Mouse (Mus musculus) midbrain, embryonic 10.5 days (tissue): ENCODE measurements around the gene Tat. TPM values are rescaled to one million over a fixed set of nuclear protein-coding genes. Genes with fewer than 3 reads are reported as not detected.

ENCODE experiments used
- DNase-seq: peaks from one replicate; pipeline ENCODE4 v3.0.0-alpha.2; 2017; ENCODE audit warnings: low spot score
- H3K27ac ChIP-seq: fragments of 300-500 bp; sonication (generic); replicated peaks from 2 replicates; pipeline ENCODE4 v1.5.1; 2016; ENCODE audit warnings: mild to moderate bottlenecking
- H3K27me3 ChIP-seq: fragments of 300-500 bp; sonication (generic); 2 replicates; pipeline ENCODE4 v1.6.1; 2016; ENCODE audit warnings: low read depth, mild to moderate bottlenecking; ENCODE audit not compliant: poor library complexity, severe bottlenecking
- H3K36me3 ChIP-seq: fragments of 300-500 bp; sonication (generic); 2 replicates; pipeline ENCODE4 v1.6.1; 2016; ENCODE audit warnings: mild to moderate bottlenecking, moderate library complexity
- H3K4me1 ChIP-seq: fragments of 300-500 bp; sonication (generic); 2 replicates; pipeline ENCODE4 v1.6.1; 2016
- H3K4me3 ChIP-seq: fragments of 300-500 bp; sonication (generic); 2 replicates; pipeline ENCODE4 v1.5.1; 2016; ENCODE audit warnings: mild to moderate bottlenecking, moderate library complexity
- H3K9me3 ChIP-seq: fragments of 300-500 bp; sonication (generic); replicated peaks from 2 replicates; pipeline ENCODE4 v1.6.1; 2016; ENCODE audit warnings: mild to moderate bottlenecking
- WGBS: fragments of 180-500 bp; shearing (Covaris S2); methylation state at CpG from one replicate; pipeline ENCODE4 v1.1.7; 2016; 5-methylcytosine and 5-hydroxymethylcytosine counted together
- polyA plus RNA-seq: library from polyadenylated mRNA; unstranded; fragments of >200 nt; fragmentation: Nextera tagmentation; extraction: Ambion mirVana; gene quantifications from 2 replicates; pipeline ENCODE4 v1.2.1, GENCODE M21; 2016

Gene Tat
- polyA plus RNA-seq, 1 experiment from 2014 or later = not detected

- WGBS = 2% methylated on average over 64 of the region's 64 CpGs
- no peaks in the 10 kb centered on the region for H3K36me3 ChIP-seq
- peaks cover 56% of the 10 kb centered on the region for H3K27me3 ChIP-seq
- DNase-seq = peak; percentile 69
- no peaks in the 10 kb centered on the region for H3K9me3 ChIP-seq
- H3K4me1 ChIP-seq = peaks cover 33% of the 10 kb centered on the region
- peak within 1 kb of the TSS; percentile 47; the same call in 1 of the 2 replicates for H3K27ac ChIP-seq
- H3K4me3 ChIP-seq = peak within 1 kb of the TSS; percentile 60
Measured at GRCm38 (mm10) chr8:109961693-109962367, 28.4 kb upstream of the Tat start, which contains the start of gene Marveld3. Gene Marveld3 (minus strand): TSS chr8:109962203.

DNA sequence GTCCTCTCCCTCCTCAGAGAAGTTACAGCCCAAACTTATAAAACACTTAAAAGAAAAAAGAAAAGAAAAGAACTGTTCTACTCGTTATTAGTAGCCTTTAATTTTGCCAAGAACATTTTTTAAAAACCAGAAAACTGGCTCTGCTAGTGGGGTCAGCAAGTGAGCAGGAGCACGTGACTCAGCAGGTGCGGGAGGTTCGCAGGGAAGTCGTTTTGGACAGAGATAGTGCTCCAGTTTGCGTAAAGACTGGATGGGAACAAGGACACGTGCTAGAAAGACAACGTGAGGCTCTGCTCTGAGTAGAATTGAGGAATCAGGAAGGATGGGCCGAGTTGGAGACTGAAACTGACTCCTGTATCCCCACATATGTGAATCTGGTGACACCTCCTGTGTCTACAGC lies 27.3 kb upstream of the Tat start:
- no peak overlapping the region for H3K4me3 ChIP-seq
- H3K4me1 ChIP-seq = peaks cover 22% of the 10 kb centered on the region
- H3K9me3 ChIP-seq = no peaks in the 10 kb centered on the region
- H3K27me3 ChIP-seq = peaks cover 56% of the 10 kb centered on the region
- WGBS = 82% methylated on average over 9 of the region's 9 CpGs
- H3K27ac ChIP-seq = no peak overlapping the region
- no peak for DNase-seq
- H3K36me3 ChIP-seq = no peaks in the 10 kb centered on the region

- no peaks in the 10 kb centered on the region for H3K36me3 ChIP-seq
- WGBS = 89% methylated on average over 13 of the region's 13 CpGs
- no peaks in the 10 kb centered on the region for H3K9me3 ChIP-seq
- peaks cover 17% of the 10 kb centered on the region for H3K4me1 ChIP-seq
- H3K27ac ChIP-seq = no peak overlapping the region
- peaks cover 58% of the 10 kb centered on the region for H3K27me3 ChIP-seq
- no peak overlapping the region for H3K4me3 ChIP-seq
- DNase-seq = no peak
Measured at GRCm38 (mm10) chr8:109963421-109963820, 26.8 kb upstream of the Tat start.

DNA sequence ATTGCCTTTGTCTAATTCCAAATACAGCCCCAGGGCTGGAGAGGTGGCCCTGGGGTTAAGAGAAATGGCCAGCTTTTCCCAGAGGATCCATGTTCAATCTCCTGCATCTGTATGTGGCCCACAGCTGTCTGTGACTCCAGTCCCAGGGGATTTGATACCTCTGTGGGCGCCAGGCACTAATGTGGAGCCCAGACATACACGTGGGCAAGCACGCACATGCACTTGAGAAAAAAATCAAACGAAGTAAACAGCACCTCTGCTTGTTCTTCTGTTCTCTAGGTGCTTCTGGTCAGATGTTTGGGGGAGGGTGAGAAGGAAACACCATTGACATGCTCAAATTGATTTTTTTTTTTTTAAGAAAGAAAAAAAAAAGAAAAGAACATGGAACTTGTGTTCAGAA lies 26.1 kb upstream of the Tat start:
- H3K4me1 ChIP-seq = peaks cover 12% of the 10 kb centered on the region
- DNase-seq = no peak
- WGBS = 76% methylated on average over 4 of the region's 4 CpGs

GRCm38 (mm10) chr8:109968837-109969236 lies 21.4 kb upstream of the Tat start:
- H3K36me3 ChIP-seq = no peaks in the 10 kb centered on the region
- no peaks in the 10 kb centered on the region for H3K9me3 ChIP-seq
- H3K27me3 ChIP-seq = peaks cover 21% of the 10 kb centered on the region
- H3K4me1 ChIP-seq = no peaks in the 10 kb centered on the region
- WGBS = 56% methylated on average over 10 of the region's 10 CpGs
- no peak for DNase-seq
- H3K4me3 ChIP-seq = no peak overlapping the region
- no peak overlapping the region for H3K27ac ChIP-seq

More for the DNA sequence above, 26.1 kb upstream of the Tat start:
- no peaks in the 10 kb centered on the region for H3K36me3 ChIP-seq
- no peak overlapping the region for H3K27ac ChIP-seq
- H3K27me3 ChIP-seq = peaks cover 58% of the 10 kb centered on the region
- H3K9me3 ChIP-seq = no peaks in the 10 kb centered on the region
- H3K4me3 ChIP-seq = no peak overlapping the region

- Histone ChIP-seq H3K27ac (no peak overlapping the region), H3K9me3 (no peaks in the 10 kb centered on the region), H3K4me3 (no peak overlapping the region), H3K4me1 (no peaks in the 10 kb centered on the region), H3K36me3 (no peaks in the 10 kb centered on the region), H3K27me3 (peaks cover 21% of the 10 kb centered on the region)
- no peak for DNase-seq
- 13% methylated on average over 9 of the region's 9 CpGs for WGBS
Measured at GRCm38 (mm10) chr8:109970323-109970722, 19.9 kb upstream of the Tat start.

DNA sequence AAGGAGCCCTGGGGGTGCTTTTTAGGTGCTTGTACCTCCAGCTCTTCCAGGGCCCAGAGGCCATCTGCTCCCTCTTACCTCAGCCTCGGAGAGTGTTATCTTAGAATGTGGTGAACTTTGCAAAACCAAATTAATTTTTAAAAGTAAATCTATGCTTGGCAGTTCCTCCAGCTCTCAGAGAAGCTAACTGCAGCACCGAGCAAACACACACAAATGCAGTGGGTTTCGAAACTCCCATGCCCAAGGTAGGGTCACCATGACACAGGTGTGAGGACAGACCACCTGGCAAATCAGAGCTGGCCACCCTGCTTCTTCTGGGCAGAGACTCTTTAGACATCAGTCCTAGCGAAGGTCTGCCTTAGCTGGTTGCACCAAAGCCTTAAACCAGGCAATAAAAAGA lies 17.3 kb upstream of the Tat start:
- DNase-seq = no peak
- peaks cover 15% of the 10 kb centered on the region for H3K9me3 ChIP-seq
- no peak overlapping the region for H3K27ac ChIP-seq
- no peak overlapping the region for H3K4me3 ChIP-seq
- H3K4me1 ChIP-seq = no peaks in the 10 kb centered on the region
- peaks cover 21% of the 10 kb centered on the region for H3K27me3 ChIP-seq
- 87% methylated on average over 4 of the region's 4 CpGs for WGBS
- H3K36me3 ChIP-seq = no peaks in the 10 kb centered on the region

DNA sequence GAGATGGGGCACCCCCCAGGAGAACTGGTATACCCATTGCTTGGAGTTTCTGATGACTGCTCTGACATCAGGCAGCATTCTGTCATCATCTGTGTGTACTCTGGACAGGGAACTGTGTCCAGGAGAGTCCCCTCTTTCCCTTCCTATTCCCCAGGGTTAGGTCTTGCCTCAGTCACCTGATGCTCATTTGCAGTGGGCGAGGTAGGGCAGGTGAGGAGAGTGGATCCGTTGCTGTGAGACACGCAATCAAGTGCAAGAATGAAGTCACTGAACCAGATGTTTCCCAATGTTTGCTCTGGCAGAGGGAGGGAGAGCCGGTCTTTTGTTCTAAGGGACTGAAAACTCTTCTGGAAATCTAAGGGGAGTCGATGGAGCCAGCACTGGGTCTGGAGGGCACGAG lies 10.9 kb upstream of the Tat start:
- WGBS = 77% methylated on average over 6 of the region's 6 CpGs
- no peak overlapping the region for H3K4me3 ChIP-seq
- no peaks in the 10 kb centered on the region for H3K27me3 ChIP-seq
- DNase-seq = no peak
- 0 out of 2 replicates have a peak, but pooled peaks cover 6% of the 10 kb centered on the region for H3K4me1 ChIP-seq
- peaks cover 15% of the 10 kb centered on the region for H3K9me3 ChIP-seq
- no peaks in the 10 kb centered on the region for H3K36me3 ChIP-seq
- no peak overlapping the region for H3K27ac ChIP-seq

DNA sequence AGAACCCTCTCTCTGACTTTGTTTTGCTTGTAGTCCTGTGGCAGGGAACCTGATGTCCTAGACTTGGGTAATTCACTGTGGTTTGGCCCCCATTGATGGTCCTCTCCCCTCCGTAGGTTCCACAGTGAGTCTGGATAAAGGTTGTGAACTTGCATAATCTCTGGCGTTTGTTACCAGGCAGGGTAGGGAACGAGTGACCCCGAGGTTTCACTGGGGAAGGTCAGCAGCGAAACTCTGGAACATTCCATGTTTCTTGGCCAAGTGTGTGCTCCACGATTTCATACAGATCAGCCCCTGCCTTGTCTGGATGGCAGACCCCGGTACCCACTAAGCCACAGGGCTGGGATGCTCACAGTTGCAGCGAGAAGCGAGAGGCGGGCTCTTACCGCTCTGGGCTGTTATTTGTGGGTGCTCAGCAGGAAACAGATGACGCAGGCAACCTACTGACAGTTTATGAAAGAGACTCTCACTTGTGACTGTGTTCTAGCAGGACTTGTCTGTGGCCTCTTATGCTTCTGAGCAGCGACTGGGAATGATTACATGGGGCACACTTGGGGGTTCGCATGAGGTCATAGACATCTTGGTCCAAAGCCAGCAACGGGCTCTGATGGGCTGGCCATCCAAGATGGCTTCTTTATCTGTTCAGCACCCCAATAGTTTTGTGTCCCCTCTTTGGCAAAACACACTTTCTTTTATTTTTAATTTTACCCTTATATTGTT lies 7.7 kb upstream of the Tat start:
- Histone ChIP-seq H3K27ac (no peak overlapping the region), H3K36me3 (no peaks in the 10 kb centered on the region), H3K27me3 (no peaks in the 10 kb centered on the region), H3K4me3 (no peak overlapping the region), H3K4me1 (0 out of 2 replicates have a peak, but pooled peaks cover 6% of the 10 kb centered on the region), H3K9me3 (no peaks in the 10 kb centered on the region)
- WGBS = 82% methylated on average over 15 of the region's 15 CpGs
- DNase-seq = no peak

DNA sequence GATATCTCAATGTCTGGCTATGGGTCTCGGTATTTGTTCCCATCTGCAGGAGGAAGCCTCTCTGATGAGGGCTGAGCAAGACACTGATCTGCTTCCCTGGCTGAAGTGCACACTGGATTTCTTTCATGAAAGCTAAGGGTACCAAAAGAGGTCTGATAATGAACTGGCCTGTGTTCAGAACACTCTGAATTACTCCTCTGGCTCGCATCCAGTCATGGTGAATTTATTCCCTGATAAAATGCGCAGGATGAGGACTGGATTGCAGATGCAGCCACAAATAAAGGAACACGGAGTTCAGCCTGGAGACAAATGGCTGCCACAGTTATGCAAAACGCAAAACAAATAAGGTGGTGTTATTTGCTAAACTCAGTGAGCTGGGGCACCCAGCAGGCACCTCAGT lies 6.3 kb upstream of the Tat start:
- 42% methylated on average over 5 of the region's 5 CpGs for WGBS
- no peak for DNase-seq

GRCm38 (mm10) chr8:109986384-109986783 lies 3.9 kb upstream of the Tat start:
- 88% methylated on average over 7 of the region's 7 CpGs for WGBS
- Histone ChIP-seq H3K4me3 (no peak overlapping the region), H3K36me3 (no peaks in the 10 kb centered on the region), H3K9me3 (no peaks in the 10 kb centered on the region), H3K27me3 (no peaks in the 10 kb centered on the region), H3K4me1 (0 out of 2 replicates have a peak, but pooled peaks cover 6% of the 10 kb centered on the region), H3K27ac (no peak overlapping the region)
- no peak for DNase-seq

More for the DNA sequence above, 6.3 kb upstream of the Tat start:
- no peak overlapping the region for H3K4me3 ChIP-seq
- 0 out of 2 replicates have a peak overlapping the region, but pooled peaks have one; percentile 13 for H3K27ac ChIP-seq
- no peaks in the 10 kb centered on the region for H3K36me3 ChIP-seq
- H3K9me3 ChIP-seq = no peaks in the 10 kb centered on the region
- H3K4me1 ChIP-seq = 0 out of 2 replicates have a peak, but pooled peaks cover 6% of the 10 kb centered on the region
- H3K27me3 ChIP-seq = no peaks in the 10 kb centered on the region

GRCm38 (mm10) chr8:109987776-109988175 lies 2.5 kb upstream of the Tat start:
- 87% methylated on average over 7 of the region's 7 CpGs for WGBS

DNA sequence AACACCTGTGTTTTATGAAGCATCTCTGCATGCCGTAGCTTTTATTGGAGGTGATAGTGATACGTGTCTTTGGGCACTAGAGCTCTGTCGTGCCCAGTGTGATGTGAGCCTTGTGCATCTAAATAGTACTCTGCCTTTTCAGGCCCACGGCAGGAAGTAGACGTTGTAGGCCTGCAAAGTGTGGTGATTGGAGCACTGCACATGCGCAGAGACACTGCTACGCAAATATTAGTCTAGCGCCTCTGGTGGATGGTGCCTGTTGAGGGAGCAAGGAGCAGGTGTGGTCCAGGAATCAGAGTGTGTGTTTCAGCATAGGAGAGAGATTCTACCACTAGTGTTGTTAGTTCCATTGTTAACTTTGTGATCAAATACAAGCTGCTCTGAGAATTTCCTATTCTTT lies 1.1 kb upstream of the Tat start:
- Histone ChIP-seq H3K4me1 (0 out of 2 replicates have a peak, but pooled peaks cover under 1% of the 10 kb centered on the region), H3K36me3 (no peaks in the 10 kb centered on the region), H3K4me3 (no peak overlapping the region), H3K27ac (no peak overlapping the region), H3K27me3 (no peaks in the 10 kb centered on the region), H3K9me3 (no peaks in the 10 kb centered on the region)
- no peak for DNase-seq
- WGBS = 90% methylated on average over 8 of the region's 8 CpGs

More at GRCm38 (mm10) chr8:109987776-109988175, 2.5 kb upstream of the Tat start:
- H3K27ac ChIP-seq = no peak overlapping the region
- no peak overlapping the region for H3K4me3 ChIP-seq
- H3K4me1 ChIP-seq = 0 out of 2 replicates have a peak, but pooled peaks cover 6% of the 10 kb centered on the region
- no peaks in the 10 kb centered on the region for H3K9me3 ChIP-seq
- H3K36me3 ChIP-seq = no peaks in the 10 kb centered on the region
- DNase-seq = no peak
- no peaks in the 10 kb centered on the region for H3K27me3 ChIP-seq
